Mouse (Mus musculus) C2C12 (cell line): ENCODE measurements at regions not wholly inside any gene's neighbourhood (a gene's known extent, or its start where the extent isn't known, plus 50 kb on each side); places are given as distances from the start of the nearest gene placed in this dataset.

Experiments
- CTCF ChIP-seq: IDR thresholded peaks from one replicate; pipeline ENCODE4 v1.5.1; 2011; ENCODE audit not compliant: control insufficient read depth, insufficient read depth, insufficient read length
- MAX ChIP-seq: IDR thresholded peaks from one replicate; pipeline ENCODE4 v1.6.1; 2011; ENCODE audit warnings: mild to moderate bottlenecking, control low read depth
- MYOD1 ChIP-seq: IDR thresholded peaks from one replicate; pipeline ENCODE4 v1.6.1; 2011; ENCODE audit warnings: low read depth; ENCODE audit not compliant: control insufficient read depth, insufficient read length

DNA sequence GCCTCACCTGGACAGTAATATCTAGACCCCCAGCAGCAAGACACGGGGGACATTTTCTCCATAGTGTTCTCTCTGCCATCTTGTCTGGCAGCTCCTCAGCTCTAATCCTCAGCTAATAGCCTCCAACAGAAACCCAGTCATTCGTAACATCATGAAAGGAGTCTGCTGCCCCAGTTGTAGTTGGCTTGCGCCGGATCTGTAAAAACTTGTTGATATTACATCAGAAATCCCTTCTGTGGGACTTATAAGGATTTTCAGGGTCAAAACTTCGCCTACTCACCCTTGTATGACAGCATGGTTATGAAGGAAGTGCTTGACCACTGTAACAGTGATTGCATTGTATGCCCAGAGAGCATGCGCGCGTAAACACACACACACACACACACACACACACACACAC, 96.8 kb upstream of the Fat1 start:
- TF ChIP-seq CTCF = no peak
- no peak for TF ChIP-seq MAX
- TF ChIP-seq MYOD1 = no peak
